Mouse (Mus musculus) heart, adult 11 months (tissue): ENCODE results near the gene Mlst8.
"Not testable (repeated sequence)": the region's sequence is repeated elsewhere in the genome, so short reads cannot be mapped to it uniquely, and the experiment has no call there.

Experiments
- DNase-seq: peaks from one replicate; pipeline ENCODE4 v3.0.0; 2022

Mlst8 gene

DNA sequence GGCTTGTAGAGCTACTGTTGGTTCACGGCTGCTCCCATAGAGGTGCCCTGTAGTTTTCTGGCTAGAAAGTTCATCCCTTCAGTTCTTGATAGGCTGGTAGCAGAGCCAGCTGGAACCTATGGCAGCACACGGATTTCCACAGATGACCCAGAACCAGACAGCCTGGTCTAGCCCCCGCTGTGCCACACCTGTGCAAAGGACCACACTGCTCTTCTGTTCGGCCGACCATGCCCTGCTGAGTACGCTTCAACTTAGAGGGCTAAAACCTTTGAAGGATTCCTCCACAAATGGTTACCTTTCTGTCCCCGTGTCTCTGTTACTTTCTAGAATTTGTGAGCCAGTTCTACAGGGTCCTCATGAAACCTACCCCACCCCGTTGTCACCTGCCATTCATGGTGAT is 53.6 kb downstream of the Mlst8 start:
- DNase-seq = not testable (repeated sequence)

DNA sequence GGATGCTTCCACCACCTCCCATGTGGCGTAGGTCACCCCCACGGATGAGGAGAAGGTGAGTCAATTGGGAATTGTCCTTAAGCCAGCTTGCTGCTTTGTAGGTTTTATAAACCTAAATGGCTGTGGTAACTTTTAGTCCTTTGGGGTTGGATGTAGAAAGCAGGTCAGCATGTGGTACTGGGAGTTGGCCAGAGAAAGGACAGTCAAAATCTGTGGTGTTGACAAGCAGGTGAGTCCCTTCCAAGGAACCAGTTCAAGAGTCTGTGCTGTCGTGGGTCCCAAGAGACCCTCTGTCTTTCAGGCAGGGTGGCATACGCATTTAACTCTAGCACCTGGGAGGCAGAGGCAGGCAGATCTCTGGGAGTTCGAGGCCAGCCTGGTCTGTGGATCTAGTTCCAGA is 54.4 kb downstream of the Mlst8 start:
- DNase-seq = peak; percentile 88
